Mouse (Mus musculus) left cerebral cortex, adult 18-20 months (tissue): Measurements from ENCODE around the gene Snx18. TPM values are rescaled to one million over a fixed set of nuclear protein-coding genes. Genes with fewer than 3 reads are reported as not detected.

Source experiments
- DNase-seq, 2 experiments: peaks; one replicate each; pipeline ENCODE4 v3.0.0; 2021 to 2022; ENCODE audit warnings: low spot score in 2 of 2, mixed read lengths in 1 of 2
- long read RNA-seq, 2 experiments: library from polyadenylated mRNA; stranded (forward); transcript quantifications; one replicate each; pipeline ENCODE4 v2.0.0; 2021
- total RNA-seq, 2 experiments: library from RNA; stranded (reverse); gene quantifications; 2 replicates each; pipeline ENCODE4 v1.2.3; 2021

The Snx18 gene
- 10 to 100 TPM; 22.3 TPM for total RNA-seq
- long read RNA-seq, experiment 1, full-length matches to known transcripts, result 21 of 33 reads
- long read RNA-seq, experiment 1, partial matches to known transcripts, result 0 of 33 reads
- long read RNA-seq, experiment 1, other reads (novel, unspliced or antisense), result 12 of 33 reads
- long read RNA-seq, experiment 2, full-length matches to known transcripts, result 22 of 25 reads
- long read RNA-seq, experiment 2, partial matches to known transcripts, result 0 of 25 reads
- long read RNA-seq, experiment 2, other reads (novel, unspliced or antisense), result 3 of 25 reads

GRCm38 (mm10) chr13:113617891-113618823 is at the start of gene Snx18:
Gene Snx18, minus strand, starts transcription at chr13:113618564.
- DNase-seq, result peak; percentile 90 to 93

DNA sequence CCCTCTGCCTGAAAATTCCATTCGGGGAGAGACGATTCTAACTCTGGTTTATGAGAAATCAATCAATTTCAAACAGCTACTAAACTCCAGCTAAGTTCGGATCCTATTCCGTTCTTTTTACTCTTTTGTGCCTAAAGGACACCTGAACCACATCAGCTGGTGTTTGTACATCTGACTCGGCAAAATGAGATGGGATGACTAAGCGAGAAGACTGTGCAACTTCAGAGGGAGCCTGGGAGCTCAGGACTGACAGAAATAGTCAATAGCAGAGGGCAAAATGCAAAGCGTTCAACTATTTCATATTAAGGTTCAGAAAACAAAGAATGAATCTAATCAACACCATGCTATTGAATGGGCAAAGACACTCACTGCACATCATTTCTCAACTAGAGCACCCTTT is 45.5 kb upstream of the Snx18 start:
- DNase-seq, result no peak

DNA sequence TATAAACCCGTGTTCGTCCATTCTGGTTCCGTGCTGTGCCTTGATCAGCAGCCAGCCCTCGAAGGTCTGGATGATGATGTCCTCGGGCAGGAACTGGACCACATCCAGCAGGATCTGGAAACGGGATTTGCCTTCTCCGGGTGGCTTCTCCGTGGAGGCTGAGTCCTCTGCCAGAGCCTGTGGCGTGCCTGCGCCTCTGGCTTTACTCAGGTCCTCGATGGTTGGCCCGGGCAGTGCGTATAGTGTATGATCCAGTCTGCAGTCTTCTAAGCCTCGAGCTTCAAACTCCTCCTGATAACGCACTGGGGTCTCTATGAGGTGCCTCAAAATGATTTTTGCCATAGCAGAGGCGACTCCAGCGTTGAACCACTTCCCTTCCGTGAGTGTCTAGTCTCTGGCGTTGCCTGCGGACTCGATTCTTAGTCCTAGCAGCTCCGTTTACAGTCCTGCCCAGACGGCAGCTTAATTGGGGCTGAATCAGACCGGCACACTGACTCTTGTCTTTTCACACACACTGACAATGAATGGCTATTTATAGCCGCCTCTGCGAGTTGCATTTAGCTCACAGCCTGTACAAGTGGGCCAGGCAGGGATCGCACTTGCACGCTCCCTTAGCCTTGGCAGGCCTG is 44.9 kb upstream of the Snx18 start, which contains the start of gene Hspb3:
Gene Hspb3 (minus strand): TSS at position 526 of the 629 bp plus-strand sequence.
- DNase-seq, result peak; percentile 36 to 40

DNA sequence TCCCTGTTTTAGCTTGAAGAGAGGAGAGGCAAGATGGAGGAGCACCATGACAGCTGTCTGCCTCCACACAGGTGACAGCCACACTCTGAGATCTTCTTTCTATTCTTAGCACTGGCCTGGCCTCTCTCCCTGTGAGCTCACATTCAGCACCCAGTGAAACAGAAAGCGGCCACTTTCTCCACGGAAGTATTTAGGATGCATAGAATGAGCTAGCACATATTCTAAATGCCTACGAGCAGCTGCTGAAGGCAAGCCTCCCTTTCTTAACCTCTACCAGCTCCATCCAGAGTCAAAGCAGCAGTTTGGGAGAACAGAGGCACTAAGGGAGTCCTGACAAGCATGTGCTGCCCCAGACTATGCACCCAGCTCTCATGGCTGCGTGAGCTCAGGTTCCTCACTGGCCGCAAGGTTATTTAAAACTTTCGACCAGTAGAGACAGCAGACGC is 43.5 kb upstream of the Snx18 start:
- DNase-seq, result peak in 1 of 2 experiments; percentile 32

DNA sequence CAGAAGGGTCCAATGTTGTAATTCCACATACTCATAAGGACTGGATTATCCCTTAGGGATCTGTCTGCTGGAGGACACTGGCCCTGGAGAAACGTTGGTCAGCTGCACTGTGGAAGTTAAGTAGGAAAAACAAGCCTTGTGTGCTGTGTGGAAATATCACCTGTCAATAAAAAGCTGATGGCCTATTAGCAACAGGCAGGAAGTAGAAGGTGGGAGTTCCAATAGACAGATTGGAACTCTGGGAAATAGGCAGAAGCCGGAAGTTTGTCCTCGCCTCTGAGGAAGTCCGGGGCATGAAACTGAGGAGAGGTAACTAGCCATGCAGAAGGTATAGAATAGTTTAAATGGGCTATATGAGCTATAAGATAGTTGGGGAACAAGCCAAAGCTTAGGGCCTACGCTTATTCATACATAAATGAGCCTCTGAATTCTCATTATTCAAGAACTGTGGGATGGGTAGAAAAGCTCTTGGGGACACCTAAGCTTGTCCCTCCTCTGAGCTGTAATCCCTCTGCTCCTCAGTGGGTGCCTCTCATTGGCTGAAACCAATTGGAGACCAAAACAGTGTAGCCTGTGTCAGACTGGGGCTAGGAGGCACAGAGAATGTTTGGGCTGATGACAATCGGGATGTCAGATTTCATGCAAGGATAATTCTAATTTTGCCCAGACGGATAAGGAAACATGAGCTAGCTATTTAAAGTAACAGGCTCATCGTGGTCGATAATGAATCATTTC is 42.4 kb upstream of the Snx18 start:
- no peak for DNase-seq

DNA sequence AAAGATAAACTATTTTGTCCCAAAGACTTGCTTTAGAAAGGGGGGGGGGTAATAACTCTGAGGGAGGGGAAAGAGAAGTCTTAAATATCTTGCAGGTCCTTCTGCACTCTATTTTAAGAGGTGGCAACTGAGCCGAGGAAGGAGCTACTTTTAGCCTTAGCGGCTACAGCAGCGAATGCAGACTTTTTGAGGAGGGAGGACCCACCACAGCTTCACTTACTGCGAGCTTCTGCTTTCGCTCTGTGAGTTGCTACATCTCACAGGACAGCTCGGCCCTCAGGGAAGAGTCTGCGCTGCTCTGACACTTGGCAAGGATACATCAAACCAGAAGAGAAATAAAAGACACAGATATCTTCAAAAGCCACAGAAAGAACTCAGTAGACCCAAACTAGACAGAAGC is 38.8 kb upstream of the Snx18 start:
- DNase-seq, result no peak

- DNase-seq, result no peak
These were observed 38.3 kb upstream of the Snx18 start for GRCm38 (mm10) chr13:113656639-113657038.

DNA sequence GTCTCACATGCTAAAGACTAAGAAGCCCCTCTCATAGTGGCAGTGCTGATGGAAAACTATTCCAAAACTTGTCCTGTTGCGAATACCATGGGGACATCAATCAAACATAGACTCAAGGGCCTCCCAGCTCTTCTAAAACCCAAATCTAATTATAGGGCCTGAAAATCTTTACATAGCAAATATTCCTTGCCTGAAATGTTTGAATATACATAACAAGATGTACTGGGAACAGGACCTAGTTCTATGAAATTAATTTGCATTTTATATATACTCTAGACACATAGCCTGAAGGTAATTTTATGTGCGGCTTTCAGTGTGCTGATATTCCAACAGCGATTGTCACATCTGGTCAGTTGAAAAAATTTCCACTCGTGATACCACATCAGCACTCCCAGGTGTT is 37.1 kb upstream of the Snx18 start:
- DNase-seq, result no peak

DNA sequence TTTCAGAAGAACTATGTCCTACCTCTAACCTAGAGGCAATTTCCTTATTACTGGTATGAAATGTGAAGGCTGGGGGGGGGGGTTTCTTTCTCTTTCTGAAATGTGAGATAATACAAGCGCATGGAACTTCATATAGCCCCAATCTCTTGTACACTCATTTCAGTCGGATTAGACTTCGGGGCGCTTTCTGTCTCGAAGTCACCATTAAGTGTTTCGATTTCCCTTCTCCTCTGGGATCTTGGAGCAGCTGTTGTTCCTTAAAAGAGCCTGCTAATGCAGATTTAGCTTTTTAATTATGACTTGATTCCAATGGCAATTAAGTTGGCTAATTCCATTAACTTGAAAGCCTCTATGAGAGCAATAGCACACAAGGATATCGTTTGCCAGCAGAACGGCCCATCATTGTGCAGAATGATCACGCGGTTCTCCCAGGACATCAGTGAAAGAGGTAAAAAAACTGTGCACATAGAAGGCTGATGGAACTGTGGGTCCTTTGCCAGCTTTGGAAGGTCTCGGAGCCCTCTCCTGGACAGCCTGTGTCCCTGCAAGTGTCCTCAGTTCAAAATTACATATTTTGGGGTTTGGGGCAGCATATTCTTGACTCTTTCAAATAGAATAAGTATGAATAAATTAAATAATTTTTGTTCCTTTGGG is 22.7 kb upstream of the Snx18 start:
- DNase-seq, result no peak

- DNase-seq, result no peak
These were observed 20.6 kb upstream of the Snx18 start for GRCm38 (mm10) chr13:113638914-113639313.

- no peak for DNase-seq
These were observed 17.4 kb upstream of the Snx18 start for GRCm38 (mm10) chr13:113635799-113636222.

DNA sequence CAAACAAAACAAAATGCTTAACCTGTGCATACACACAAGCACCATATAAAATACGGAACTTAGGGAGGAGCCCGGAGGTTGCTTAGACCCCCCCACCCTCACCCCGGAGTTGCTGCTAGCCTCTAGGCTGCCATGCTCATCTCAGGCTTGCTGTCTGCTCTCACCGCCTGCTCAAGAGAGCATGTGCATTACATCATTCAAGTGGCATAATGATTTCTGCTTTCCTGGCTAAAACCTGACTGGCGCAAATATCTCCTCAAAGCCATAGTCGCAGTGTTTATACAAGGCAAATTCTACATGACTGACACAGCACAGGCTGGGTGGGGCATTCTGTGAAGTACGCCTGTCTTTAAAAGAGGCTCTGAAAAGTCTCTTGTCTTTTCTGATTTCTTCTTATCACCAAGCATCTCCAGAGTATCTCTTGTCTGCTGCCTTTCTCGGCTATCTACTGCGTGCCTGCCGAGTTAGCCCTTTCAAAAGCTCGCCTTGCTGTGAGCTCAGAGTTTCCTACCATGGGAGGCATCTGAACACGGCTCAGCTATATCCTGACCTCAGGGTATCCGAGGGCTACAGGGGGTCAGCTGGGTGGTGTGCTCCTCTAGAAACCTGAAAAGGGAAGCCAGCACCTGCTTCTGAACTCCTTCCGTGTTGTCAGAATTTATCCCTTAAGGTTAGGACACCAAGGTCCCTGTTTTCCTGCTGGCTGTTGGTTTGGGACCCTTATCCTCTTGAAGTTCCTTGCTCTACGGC is 16.5 kb upstream of the Snx18 start:
- DNase-seq, result no peak

DNA sequence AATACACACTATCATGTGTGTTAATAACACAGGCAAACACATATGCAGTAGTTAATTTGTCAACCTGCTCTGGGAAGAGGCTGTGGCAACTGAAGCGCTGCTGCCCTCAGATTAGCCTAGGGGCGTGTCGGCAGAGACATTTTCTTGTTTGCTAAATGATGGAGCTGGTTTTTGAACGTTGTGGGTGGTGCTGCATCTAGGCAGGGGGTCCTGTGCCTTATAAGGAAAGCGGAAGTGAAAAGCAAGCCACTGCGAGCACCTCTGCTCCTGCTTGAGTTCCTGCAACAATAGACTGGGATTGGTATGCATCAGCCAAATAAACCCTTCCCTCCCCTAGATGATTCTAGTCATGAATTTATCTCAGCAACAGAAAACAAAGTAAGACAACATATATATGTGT is 14.1 kb upstream of the Snx18 start:
- DNase-seq, result no peak

GRCm38 (mm10) chr13:113627601-113628000 is 9.2 kb upstream of the Snx18 start:
- DNase-seq, result no peak

DNA sequence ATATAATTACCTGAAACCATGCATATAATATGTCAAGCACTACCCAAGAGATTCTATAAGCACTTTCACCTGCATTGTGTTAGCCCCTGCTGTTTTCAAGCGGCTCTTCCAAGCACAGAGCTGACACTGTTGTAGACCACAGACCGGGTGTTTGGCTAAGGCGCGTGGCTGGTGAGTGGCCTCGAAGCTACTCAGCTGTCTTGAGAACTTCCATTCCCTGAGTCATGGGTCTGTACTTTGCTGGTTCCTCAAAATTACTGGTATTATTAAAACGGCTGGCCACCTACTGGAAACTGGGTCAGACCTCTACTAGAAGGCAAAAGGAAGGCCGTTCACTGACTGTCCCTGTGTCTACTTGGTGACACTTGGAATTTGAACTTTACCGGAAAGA is 4.5 kb upstream of the Snx18 start:
- no peak for DNase-seq

DNA sequence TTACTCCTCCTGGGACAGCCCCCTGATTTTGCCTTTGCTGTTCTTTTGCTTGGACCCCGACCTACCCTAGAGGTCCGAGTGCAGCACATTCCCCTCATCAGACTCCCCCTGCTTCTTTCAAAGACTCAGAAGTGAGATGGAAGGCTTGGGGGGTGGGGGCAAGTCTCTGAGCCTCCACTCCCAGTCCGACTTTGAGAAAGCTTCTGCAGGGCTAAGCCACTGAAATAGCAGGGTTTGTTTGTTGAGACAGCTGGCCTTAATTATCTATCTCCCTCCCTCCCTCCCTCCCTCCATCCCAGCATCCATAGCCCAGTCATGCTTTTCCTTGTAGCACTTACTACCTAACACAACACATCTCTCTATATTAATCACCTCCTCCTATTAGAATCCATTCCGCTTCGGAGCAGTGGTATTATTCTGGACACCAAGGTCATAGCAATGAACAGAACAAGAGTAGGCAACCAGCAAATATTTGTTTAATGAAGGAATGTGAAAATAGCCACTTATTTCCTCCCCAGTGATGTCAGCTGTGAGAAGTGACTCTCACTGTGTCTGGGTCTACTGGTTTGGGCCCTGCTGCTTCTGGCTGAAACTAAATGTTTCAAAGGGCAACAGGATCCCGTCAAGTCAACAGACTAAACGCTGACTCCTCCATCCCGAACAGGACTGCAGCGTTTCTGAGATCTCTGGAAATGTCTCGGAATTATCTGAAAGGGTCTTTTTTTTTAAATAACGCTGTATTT is 3.9 kb upstream of the Snx18 start:
- DNase-seq, result no peak

GRCm38 (mm10) chr13:113619003-113619402 is 639 bp upstream of the Snx18 start:
- no peak for DNase-seq

- no peak for DNase-seq
These were observed 950 bp downstream of the Snx18 start for GRCm38 (mm10) chr13:113617338-113617890.
